Mouse (Mus musculus) T-helper 2 cell (primary cell): ENCODE measurements at regions not wholly inside any gene's neighbourhood (a gene's known extent, or its start where the extent isn't known, plus 50 kb on each side); places are given as distances from the start of the nearest gene placed in this dataset.
"Not testable (repeated sequence)": the region's sequence is repeated elsewhere in the genome, so short reads cannot be mapped to it uniquely, and the experiment has no call there.

Experiments used
- in situ Hi-C: fragments of 300-600 bp; cut with MboI, MseI; formaldehyde crosslinking; loops from one replicate; pipeline ENCODE4 v1.15.1; 2025; ENCODE audit warnings: high pct_unique_total_duplicates

- in situ Hi-C loops: loop anchor here (10.0 kb wide), 1 partner anchor 709 kb away; no protein-coding TSS in a partner anchor
Observed at GRCm38 (mm10) chr1:64463715-64464290, 68.6 kb upstream of the Creb1 start.

GRCm38 (mm10) chr1:64461616-64462015 lies 70.8 kb upstream of the Creb1 start:
- in situ Hi-C loops: loop anchor here (10.0 kb wide), 1 partner anchor 707 kb away; no protein-coding TSS in a partner anchor

GRCm38 (mm10) chr1:64457872-64458271 lies 74.6 kb upstream of the Creb1 start:
- in situ Hi-C loops: no loop called here

GRCm38 (mm10) chr1:64449141-64449540 lies 83.3 kb upstream of the Creb1 start:
- in situ Hi-C loops: loop anchor here (10.0 kb wide), 1 partner anchor 484 kb away; no protein-coding TSS in a partner anchor

DNA sequence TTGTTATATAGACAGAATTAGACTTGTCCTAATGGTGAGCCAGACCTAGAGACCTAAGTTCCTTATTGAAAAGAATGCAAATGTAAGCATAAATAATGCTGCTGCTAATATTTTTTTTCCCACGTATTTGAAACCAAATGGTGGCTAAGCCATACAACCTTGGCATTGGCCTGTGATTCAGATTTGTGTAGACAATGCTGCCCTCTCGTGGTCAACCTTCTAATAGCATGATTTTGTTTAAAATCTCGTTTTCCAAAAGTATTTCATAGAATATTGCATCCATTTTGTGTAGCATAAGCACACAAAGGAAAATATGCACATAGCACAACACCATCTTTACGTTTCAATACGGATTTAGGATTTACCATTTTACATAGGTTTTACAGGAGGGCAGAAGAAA lies 84.4 kb upstream of the Creb1 start:
- in situ Hi-C loops: loop anchor here (10.0 kb wide), 1 partner anchor 483 kb away; no protein-coding TSS in a partner anchor

DNA sequence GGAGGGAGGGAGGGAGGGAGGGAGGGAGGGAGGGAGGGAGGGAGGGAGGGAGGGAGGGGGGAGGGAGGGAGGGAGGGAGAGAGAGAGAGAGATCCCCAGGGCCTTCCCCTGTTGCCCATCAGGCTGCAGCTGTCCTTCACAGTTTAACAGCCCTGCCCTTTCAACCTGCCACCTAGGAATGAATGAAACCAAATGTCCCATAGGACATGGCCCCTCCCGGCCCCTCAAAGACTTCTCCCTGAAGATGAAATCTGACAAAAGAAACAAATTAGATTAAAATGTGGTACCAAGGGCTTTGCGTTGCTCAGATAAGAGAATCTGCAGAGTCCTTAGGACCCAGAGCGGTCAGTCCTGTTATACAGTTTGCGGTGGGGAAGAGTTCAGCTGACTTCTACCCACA lies 86.0 kb upstream of the Creb1 start:
- in situ Hi-C loops: loop anchor here (10.0 kb wide), 1 partner anchor 482 kb away; no protein-coding TSS in a partner anchor

- in situ Hi-C loops: loop anchor here (10.0 kb wide), 1 partner anchor 481 kb away; no protein-coding TSS in a partner anchor
Observed at GRCm38 (mm10) chr1:64445919-64446318, 86.5 kb upstream of the Creb1 start.

DNA sequence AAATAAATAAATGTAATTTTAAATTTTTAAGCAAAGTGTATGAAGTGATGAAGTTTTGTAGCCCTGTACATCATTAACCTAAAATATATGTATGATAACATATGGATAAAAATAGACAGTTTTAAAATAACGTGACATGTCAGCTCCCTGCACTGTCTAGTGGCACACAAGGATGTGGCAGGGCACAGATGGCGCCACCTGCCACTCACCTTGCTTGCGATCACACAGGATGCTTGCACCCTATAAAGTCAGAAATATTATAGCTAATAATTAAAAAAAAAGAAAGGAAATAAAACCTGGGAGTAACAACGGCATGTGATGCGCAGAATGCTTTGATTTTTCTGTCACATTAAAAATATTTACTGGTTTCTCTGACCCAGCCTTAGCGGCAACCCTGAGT lies 89.0 kb upstream of the Creb1 start:
- in situ Hi-C loops: loop anchor here (10.0 kb wide), 1 partner anchor 479 kb away; no protein-coding TSS in a partner anchor

- in situ Hi-C loops: loop anchor here (10.0 kb wide), 1 partner anchor 478 kb away; no protein-coding TSS in a partner anchor
Observed at GRCm38 (mm10) chr1:64442179-64442874, 90.1 kb upstream of the Creb1 start.

DNA sequence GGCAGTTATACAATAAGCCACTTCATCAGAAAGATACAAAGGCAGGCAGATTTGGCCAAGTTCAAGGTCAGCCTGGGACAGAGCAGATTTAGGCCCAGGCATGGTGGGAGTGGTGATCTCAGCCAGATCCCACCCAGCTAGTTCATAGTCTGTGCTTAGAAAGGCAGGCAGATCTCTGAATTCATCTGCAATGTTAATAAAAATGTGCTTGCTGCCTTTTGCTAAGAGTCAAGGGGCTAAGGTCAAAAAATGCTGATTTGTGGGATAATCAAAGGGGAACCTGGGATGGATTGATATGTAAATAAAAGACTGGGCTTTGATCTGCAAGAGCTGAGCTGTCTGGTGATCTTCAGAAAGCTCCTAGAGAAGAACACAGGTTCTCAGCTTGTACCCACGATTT lies 109.2 kb upstream of the Creb1 start:
- in situ Hi-C loops: loop anchor here (5.0 kb wide), 1 partner anchor 71 kb away; no protein-coding TSS in a partner anchor

- in situ Hi-C loops: no loop called here
Observed at GRCm38 (mm10) chr1:64418567-64418966, 113.9 kb upstream of the Creb1 start.

- in situ Hi-C loops: no loop called here
Observed at GRCm38 (mm10) chr1:64415906-64416305, 116.5 kb upstream of the Creb1 start.

GRCm38 (mm10) chr1:64413181-64413560 lies 119.3 kb upstream of the Creb1 start:
- in situ Hi-C loops: no loop called here

DNA sequence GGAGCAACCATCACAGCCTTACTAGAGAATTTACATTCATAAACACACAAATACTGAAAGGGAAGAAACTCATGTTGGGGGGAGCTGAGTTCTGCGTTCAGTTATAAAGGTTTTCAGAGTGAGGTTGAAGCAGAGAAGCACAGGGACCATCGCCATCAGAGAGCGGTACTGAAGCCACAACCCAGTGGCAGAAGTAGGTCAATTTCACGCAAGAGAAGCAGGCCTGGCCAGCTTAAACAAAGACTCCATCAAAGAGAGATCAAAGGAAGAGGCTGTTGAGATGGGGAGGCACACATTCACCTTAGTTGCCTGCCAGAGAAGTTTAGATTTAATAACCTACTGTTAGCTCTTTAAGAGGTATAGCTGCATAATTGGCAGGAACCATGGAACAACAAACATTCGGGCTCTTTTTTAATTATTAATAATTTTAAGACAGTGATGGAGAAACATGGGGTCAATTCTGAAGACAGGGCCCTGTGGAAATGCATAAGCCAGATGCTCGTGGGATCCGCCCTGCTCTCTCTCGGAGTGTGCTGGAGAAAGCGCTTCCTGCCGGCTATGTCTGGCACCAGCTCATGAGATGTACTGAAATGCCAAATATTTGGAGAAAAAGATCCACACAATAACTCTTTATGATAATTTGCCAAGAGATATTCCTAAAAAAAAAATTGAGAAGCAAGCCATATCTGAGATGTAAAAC lies 119.8 kb upstream of the Creb1 start:
- in situ Hi-C loops: no loop called here

GRCm38 (mm10) chr1:64411851-64412480 lies 120.5 kb upstream of the Creb1 start:
- in situ Hi-C loops: no loop called here

DNA sequence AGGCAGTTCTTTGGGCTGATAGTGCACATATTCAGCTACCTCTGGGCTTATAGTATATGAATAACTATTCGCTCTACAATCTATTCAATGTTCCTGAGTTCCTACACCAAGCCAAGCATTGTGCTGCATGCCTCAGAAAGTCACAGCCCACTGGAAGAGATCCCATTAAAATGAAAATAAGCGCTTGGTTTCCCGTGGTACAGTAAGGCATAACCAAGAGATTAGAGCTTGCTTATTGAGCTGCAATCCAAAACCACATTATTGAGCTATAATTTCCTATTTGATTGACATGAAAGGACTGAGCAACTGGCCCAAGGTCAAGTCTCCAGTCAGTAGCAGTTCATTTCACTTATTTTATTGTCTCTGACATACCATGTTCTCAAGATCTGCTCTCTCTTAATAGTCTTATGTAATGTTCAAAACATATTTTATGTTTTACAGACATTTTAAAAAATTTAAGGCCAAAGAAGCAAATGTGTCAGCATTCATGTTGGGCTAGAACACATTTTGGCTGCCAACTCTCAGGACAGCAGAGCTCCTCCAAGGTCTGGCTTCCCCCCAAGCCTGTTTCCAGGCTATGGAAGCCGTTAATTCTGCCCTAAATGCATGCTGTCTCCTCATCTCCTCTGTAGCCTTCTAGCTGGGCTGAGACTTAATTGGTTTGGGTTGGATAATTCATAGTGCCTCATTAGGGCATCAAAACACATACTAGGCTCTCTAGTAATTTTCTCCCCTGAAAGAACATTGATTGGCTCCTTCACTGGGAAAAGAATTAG lies 123.5 kb upstream of the Creb1 start:
- in situ Hi-C loops: no loop called here

DNA sequence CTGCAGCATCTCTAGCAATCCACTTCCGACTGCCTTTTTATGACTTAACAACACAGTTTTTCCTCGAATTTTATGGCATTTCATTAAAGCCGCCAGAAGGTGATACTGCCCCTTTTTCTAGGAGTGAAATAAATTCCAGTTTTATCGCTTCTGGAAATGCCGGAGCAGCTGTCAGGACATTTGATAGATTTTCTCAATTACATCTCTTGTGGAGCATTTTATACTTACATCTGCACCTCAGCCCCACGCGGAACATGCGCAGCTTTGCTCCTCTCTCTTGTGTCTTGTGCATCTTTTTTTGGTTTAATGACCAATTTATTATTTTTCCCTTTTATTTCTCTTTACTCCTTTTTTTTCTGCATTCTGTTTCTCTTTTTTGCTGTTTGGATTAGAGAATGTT lies 140.9 kb upstream of the Creb1 start:
- in situ Hi-C loops: no loop called here

- in situ Hi-C loops: no loop called here
Observed at GRCm38 (mm10) chr1:64381264-64381663, 151.2 kb upstream of the Creb1 start.

- in situ Hi-C loops: not testable (repeated sequence)
Observed at GRCm38 (mm10) chr1:64376426-64376825, 156.0 kb upstream of the Creb1 start.

- in situ Hi-C loops: no loop called here
Observed at GRCm38 (mm10) chr1:64374286-64375071, 158.0 kb upstream of the Creb1 start.
